Mouse (Mus musculus): ENCODE measurements around the gene Mylpf. TPM values are rescaled to one million over a fixed set of nuclear protein-coding genes. Genes with fewer than 3 reads are reported as not detected.

Mylpf gene
- total and polyA plus RNA-seq, 3 experiments = 3.0 to 5.2 (median 3.2) TPM

DNA sequence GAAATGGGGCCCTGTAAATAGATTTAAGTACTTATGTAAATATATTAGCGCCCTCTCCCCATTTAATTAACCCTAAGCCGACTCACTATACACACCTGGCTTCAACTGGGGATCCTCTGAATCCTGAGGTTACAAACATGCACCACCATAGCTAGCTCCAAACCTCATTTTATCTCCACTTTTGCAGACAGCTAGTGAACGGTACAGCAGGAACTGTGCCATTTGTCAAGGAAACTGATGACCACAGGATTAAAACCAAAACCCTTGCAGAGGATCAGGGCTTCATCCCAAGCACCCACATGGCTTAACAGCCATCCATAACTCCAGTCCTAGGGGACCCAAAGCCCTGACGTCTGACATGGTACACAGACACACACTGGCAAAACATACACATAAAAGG, 46.3 kb downstream of the Mylpf start:
- in situ Hi-C loops (cut with MboI; ENCODE audit: low pct_ligation_motif_present, low pct_unique_long_range_greater_than_20kb, low sequenced_read_pairs) = no loop called here
- H3K4me2 ChIP-seq (ENCODE audit: insufficient read depth, low read depth, poor library complexity, severe bottlenecking) = peak overlapping the region; percentile 89
- peaks cover 12% of the 10 kb centered on the region for H3K79me2 ChIP-seq (replicated peaks; ENCODE audit: control insufficient read depth, extremely low read depth, insufficient read depth, poor library complexity, severe bottlenecking)
- H3K4me3 ChIP-seq (replicated peaks in 1 of 3; ENCODE audit: low read depth in 2 of 3, low read length in 2 of 3, poor library complexity in 1 of 3) = peak overlapping the region in 1 of 3 experiments; percentile 54
- dilution Hi-C loops (cut with MboI; ENCODE audit: extremely low pct_ligation_motif_present, extremely low pct_unique_long_range_greater_than_20kb, low sequenced_read_pairs) = no loop called here
- no peaks in the 10 kb centered on the region for H3K27me3 ChIP-seq (replicated peaks)
- H3K4me1 ChIP-seq (ENCODE audit: control insufficient read depth in 1 of 2, insufficient read depth in 2 of 2) = peaks cover 13 to 61% of the 10 kb centered on the region in 2 experiments; a peak in 3 of 4 replicates
- H3K27ac ChIP-seq (ENCODE audit: insufficient read depth, low read depth) = no peak overlapping the region; the same call in 1 of the 2 replicates
- TF ChIP-seq EP300 (IDR thresholded peaks at IDR 0.05; ENCODE audit: low read length) = no peak
- peak; percentile 9; the same call in 1 of the 2 replicates for TF ChIP-seq POLR2AphosphoS2 (IDR thresholded peaks at IDR 0.05; ENCODE audit: low read depth, low read length)
- H3K9me3 ChIP-seq (replicated peaks; ENCODE audit: low read length) = no peaks in the 10 kb centered on the region
- H3K9ac ChIP-seq (ENCODE audit: insufficient read depth, low read depth) = peak overlapping the region; percentile 72
- H3K36me3 ChIP-seq (replicated peaks in 1 of 2; ENCODE audit: control insufficient read depth in 1 of 2, insufficient read depth in 1 of 2, low read length in 1 of 2) = peaks cover 21 to 57% of the 10 kb centered on the region in 2 experiments
- DNase-seq (ENCODE audit: extremely low read depth) = no peak

DNA sequence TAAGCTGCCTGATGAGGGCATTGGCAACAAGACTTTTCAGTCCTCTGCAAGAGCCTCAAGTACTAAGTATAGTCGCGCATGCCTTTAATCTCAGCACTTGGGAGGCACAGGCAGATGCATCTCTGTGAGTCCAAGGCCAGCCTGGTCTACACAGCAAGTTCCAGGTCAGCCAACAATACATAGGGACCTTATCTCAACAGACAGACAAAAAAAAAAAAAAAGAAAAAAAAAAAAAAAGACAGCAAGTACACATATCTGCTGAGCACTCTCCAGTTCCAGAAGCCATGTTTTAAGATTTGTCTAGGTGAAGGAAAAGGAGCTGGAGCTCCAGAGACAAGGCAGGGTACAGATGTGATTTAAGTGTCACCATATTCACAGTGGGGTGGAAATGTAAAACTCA, 47.3 kb downstream of the Mylpf start:
- Histone ChIP-seq H3K79me2 (replicated peaks; ENCODE audit: control insufficient read depth, extremely low read depth, insufficient read depth, poor library complexity, severe bottlenecking) (peaks cover 15% of the 10 kb centered on the region), H3K27me3 (replicated peaks) (no peaks in the 10 kb centered on the region), H3K36me3 (replicated peaks in 1 of 2; ENCODE audit: control insufficient read depth in 1 of 2, insufficient read depth in 1 of 2, low read length in 1 of 2) (peaks cover 20 to 51% of the 10 kb centered on the region in 2 experiments), H3K4me1 (ENCODE audit: control insufficient read depth in 1 of 2, insufficient read depth in 2 of 2) (peaks cover 14 to 62% of the 10 kb centered on the region in 2 experiments; a peak in 3 of 4 replicates), H3K9ac (ENCODE audit: insufficient read depth, low read depth) (no peak overlapping the region), H3K9me3 (replicated peaks; ENCODE audit: low read length) (no peaks in the 10 kb centered on the region), H3K4me3 (replicated peaks in 1 of 3; ENCODE audit: low read depth in 2 of 3, low read length in 2 of 3, poor library complexity in 1 of 3) (no peak overlapping the region), H3K4me2 (ENCODE audit: insufficient read depth, low read depth, poor library complexity, severe bottlenecking) (no peak overlapping the region), H3K27ac (ENCODE audit: insufficient read depth, low read depth) (no peak overlapping the region)
- dilution Hi-C loops (cut with MboI; ENCODE audit: extremely low pct_ligation_motif_present, extremely low pct_unique_long_range_greater_than_20kb, low sequenced_read_pairs) = no loop called here
- no peak for DNase-seq (ENCODE audit: extremely low read depth)
- in situ Hi-C loops (cut with MboI; ENCODE audit: low pct_ligation_motif_present, low pct_unique_long_range_greater_than_20kb, low sequenced_read_pairs) = no loop called here
- peak; percentile 34; the same call in 1 of the 2 replicates for TF ChIP-seq ZNF384 (IDR thresholded peaks at IDR 0.05; ENCODE audit: low read depth, low read length)
- no peak for TF ChIP-seq MXI1 (IDR thresholded peaks at IDR 0.05; ENCODE audit: low read depth, low read length)

DNA sequence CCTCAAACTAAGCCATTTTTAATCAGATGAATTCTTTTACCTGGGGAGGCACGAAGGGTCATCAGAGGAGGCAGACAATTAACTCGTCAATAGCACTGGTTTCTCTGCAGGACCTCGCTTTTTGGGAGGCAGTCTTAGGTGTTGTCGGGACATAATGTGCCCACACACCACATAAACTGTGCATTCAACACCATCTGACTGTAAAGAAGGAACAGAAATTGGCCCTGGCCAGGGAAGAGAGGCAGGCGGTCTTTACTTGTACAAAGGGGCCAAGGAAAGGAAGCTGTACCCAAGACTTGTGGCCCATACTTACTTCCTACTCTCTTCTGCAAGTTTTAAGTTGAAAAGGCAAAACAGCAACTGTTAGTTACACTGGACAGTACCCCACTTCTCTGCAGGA, 47.8 kb downstream of the Mylpf start:
- Histone ChIP-seq H3K4me1 (ENCODE audit: control insufficient read depth in 1 of 2, insufficient read depth in 2 of 2) (peaks cover 15 to 63% of the 10 kb centered on the region in 2 experiments; a peak in 3 of 4 replicates), H3K4me2 (ENCODE audit: insufficient read depth, low read depth, poor library complexity, severe bottlenecking) (no peak overlapping the region), H3K9ac (ENCODE audit: insufficient read depth, low read depth) (no peak overlapping the region), H3K9me3 (replicated peaks; ENCODE audit: low read length) (no peaks in the 10 kb centered on the region), H3K4me3 (replicated peaks in 1 of 3; ENCODE audit: low read depth in 2 of 3, low read length in 2 of 3, poor library complexity in 1 of 3) (no peak overlapping the region), H3K36me3 (replicated peaks in 1 of 2; ENCODE audit: control insufficient read depth in 1 of 2, insufficient read depth in 1 of 2, low read length in 1 of 2) (peaks cover 20 to 47% of the 10 kb centered on the region in 2 experiments), H3K27ac (ENCODE audit: insufficient read depth, low read depth) (no peak overlapping the region), H3K79me2 (replicated peaks; ENCODE audit: control insufficient read depth, extremely low read depth, insufficient read depth, poor library complexity, severe bottlenecking) (peaks cover 15% of the 10 kb centered on the region), H3K27me3 (replicated peaks) (no peaks in the 10 kb centered on the region)
- dilution Hi-C loops (cut with MboI; ENCODE audit: extremely low pct_ligation_motif_present, extremely low pct_unique_long_range_greater_than_20kb, low sequenced_read_pairs) = no loop called here
- TF ChIP-seq EP300 (IDR thresholded peaks at IDR 0.05; ENCODE audit: low read length) (no peak), RCOR1 (conservative IDR thresholded peaks at IDR 0.05; ENCODE audit: low read depth, low read length) (no peak), UBTF (IDR thresholded peaks at IDR 0.05; ENCODE audit: low read depth, low read length) (no peak), MXI1 (IDR thresholded peaks at IDR 0.05; ENCODE audit: low read depth, low read length) (no peak), MEF2A (IDR thresholded peaks at IDR 0.05; ENCODE audit: borderline replicate concordance, low read depth, low read length) (no peak)
- DNase-seq (ENCODE audit: extremely low read depth) = no peak
- in situ Hi-C loops (cut with MboI; ENCODE audit: low pct_ligation_motif_present, low pct_unique_long_range_greater_than_20kb, low sequenced_read_pairs) = no loop called here

All from CH12.LX (cell line).